Comparison of ENCODE assay signal across 8 mouse cellular contexts in the genomic region with DNA sequence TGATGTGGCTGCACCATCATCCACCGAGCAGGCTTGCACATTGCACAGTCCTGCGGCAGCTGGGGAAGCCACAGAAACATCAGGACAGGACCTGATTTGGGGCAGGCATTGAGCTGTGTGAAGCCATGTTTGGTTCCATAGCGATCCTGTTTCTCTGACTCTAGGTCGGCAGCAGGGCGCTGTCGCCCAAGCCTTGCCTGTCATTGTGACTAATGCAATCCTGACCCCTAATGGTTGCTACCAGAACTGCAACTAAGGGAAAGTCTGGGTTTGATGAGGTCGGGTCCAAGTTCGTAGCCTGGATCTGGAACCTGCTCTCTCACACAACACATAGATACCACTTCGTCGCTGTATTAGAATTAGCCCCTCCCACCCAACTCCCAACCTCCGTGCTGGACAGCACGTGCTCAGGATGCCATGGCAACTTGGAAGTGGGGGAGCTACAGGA. TPM values are rescaled to one million over a fixed set of nuclear protein-coding genes. Genes with fewer than 3 reads are reported as not detected.
A peak's percentile ranks its signal among the peaks of the same experiment; 100 is the strongest.
DNase-seq lines count a peak whose midpoint lies in the region; ATAC-seq and TF ChIP-seq lines count a peak whose summit lies in the region.

No protein-coding gene starts in this region.

- 6% methylated on average over 12 of the region's 12 CpGs for WGBS in embryonic facial prominence, embryonic 11.5 days
- WGBS in heart, adult 2 months, result 5% methylated on average over 12 of the region's 12 CpGs
- WGBS in limb, embryonic 10.5 days, result 9% methylated on average over 12 of the region's 12 CpGs
- WGBS in midbrain, embryonic 14.5 days, result 5% methylated on average over 12 of the region's 12 CpGs
- 4% methylated on average over 12 of the region's 12 CpGs for WGBS in spleen, adult 2 months

- peak; percentile 85 for TF ChIP-seq EP300 in heart, adult 2 months (IDR thresholded peaks at IDR 0.05; ENCODE audit: insufficient read depth, low read depth, low read length)

- peaks cover 4% of the 10 kb centered on the region; the same call in 1 of the 2 replicates for H3K27me3 ChIP-seq in embryonic facial prominence, embryonic 11.5 days (ENCODE audit: control insufficient read depth, insufficient read depth, low read length)
- no peaks in the 10 kb centered on the region for H3K27me3 ChIP-seq in heart, adult 2 months (ENCODE audit: control insufficient read depth, insufficient read depth, low read length)
- peaks cover 81% of the 10 kb centered on the region for H3K27me3 ChIP-seq in limb, embryonic 10.5 days (ENCODE audit: low read depth, poor library complexity, severe bottlenecking)
- no peaks in the 10 kb centered on the region for H3K27me3 ChIP-seq in midbrain, embryonic 14.5 days (ENCODE audit: control insufficient read depth, insufficient read depth, low read length)
- 0 out of 2 replicates have a peak, but pooled peaks cover 1% of the 10 kb centered on the region for H3K27me3 ChIP-seq in spleen, adult 2 months (ENCODE audit: control insufficient read depth, insufficient read depth, low read length)

- H3K4me2 ChIP-seq in embryonic facial prominence, embryonic 11.5 days (ENCODE audit: low read depth, low read length), result no peak overlapping the region
- no peak overlapping the region for H3K4me2 ChIP-seq in midbrain, embryonic 14.5 days (ENCODE audit: low read length)

- H3K79me2 ChIP-seq in heart, adult 2 months (replicated peaks; ENCODE audit: control insufficient read depth, insufficient read depth, low read length), result no peaks in the 10 kb centered on the region

- DNase-seq in 416B (ENCODE audit: low read depth), result peak; percentile 84
- DNase-seq in adrenal gland, postnatal 14 days, result peak; percentile 81
- peak; percentile 94 for DNase-seq in embryonic facial prominence, embryonic 11.5 days (ENCODE audit: low spot score)
- peak; percentile 64 to 73 for DNase-seq in heart, adult 2 months
- DNase-seq in kidney, adult 18-20 months, result peak; percentile 79
- DNase-seq in limb, embryonic 10.5 days (ENCODE audit: low spot score), result peak; percentile 77
- DNase-seq in midbrain, embryonic 14.5 days, result peak; percentile 92
- peak; percentile 55 for DNase-seq in spleen, adult 2 months (ENCODE audit: low read depth in 1 of 2, low spot score in 2 of 2)

- TF ChIP-seq POLR2A in heart, adult 2 months (IDR thresholded peaks at IDR 0.05; ENCODE audit: insufficient read depth, low read depth, low read length), result no peak
- no peak for TF ChIP-seq POLR2A in spleen, adult 2 months (IDR thresholded peaks at IDR 0.05; ENCODE audit: low read depth, low read length)

- no peak overlapping the region for H3K4me3 ChIP-seq in embryonic facial prominence, embryonic 11.5 days (ENCODE audit: low read depth, low read length)
- H3K4me3 ChIP-seq in heart, adult 2 months, result no peak overlapping the region
- H3K4me3 ChIP-seq in limb, embryonic 10.5 days, result no peak overlapping the region
- no peak overlapping the region for H3K4me3 ChIP-seq in midbrain, embryonic 14.5 days (replicated peaks; ENCODE audit: low read depth, low read length)
- no peak overlapping the region for H3K4me3 ChIP-seq in spleen, adult 2 months (ENCODE audit: extremely low read depth, insufficient read depth, insufficient read length)

- ATAC-seq in embryonic facial prominence, embryonic 11.5 days (replicated peaks; ENCODE audit: insufficient number of reproducible peaks, low FRiP score, low TSS enrichment, low read depth), result no peak
- no peak for ATAC-seq in midbrain, embryonic 14.5 days (ENCODE audit: low FRiP score, low TSS enrichment)

- no peak overlapping the region for H3K9ac ChIP-seq in embryonic facial prominence, embryonic 11.5 days (replicated peaks; ENCODE audit: low read length)
- H3K9ac ChIP-seq in heart, adult 2 months (ENCODE audit: low read depth, low read length), result no peak overlapping the region
- no peak overlapping the region for H3K9ac ChIP-seq in midbrain, embryonic 14.5 days (replicated peaks; ENCODE audit: low read length)

- no peaks in the 10 kb centered on the region for H3K4me1 ChIP-seq in embryonic facial prominence, embryonic 11.5 days (ENCODE audit: control insufficient read depth, insufficient read depth, low read length)
- H3K4me1 ChIP-seq in heart, adult 2 months (ENCODE audit: control insufficient read depth, insufficient read depth, low read length), result peaks cover 1% of the 10 kb centered on the region; the same call in 1 of the 2 replicates
- peaks cover 19% of the 10 kb centered on the region for H3K4me1 ChIP-seq in limb, embryonic 10.5 days
- H3K4me1 ChIP-seq in midbrain, embryonic 14.5 days (ENCODE audit: control insufficient read depth, insufficient read depth, low read length), result no peaks in the 10 kb centered on the region
- no peaks in the 10 kb centered on the region for H3K4me1 ChIP-seq in spleen, adult 2 months (ENCODE audit: control insufficient read depth, insufficient read depth, insufficient read length)

- H3K36me3 ChIP-seq in embryonic facial prominence, embryonic 11.5 days (replicated peaks; ENCODE audit: control insufficient read depth, insufficient read depth, low read depth, low read length), result no peaks in the 10 kb centered on the region
- no peaks in the 10 kb centered on the region for H3K36me3 ChIP-seq in heart, adult 2 months (ENCODE audit: control insufficient read depth, insufficient read depth, low read length)
- H3K36me3 ChIP-seq in limb, embryonic 10.5 days, result no peaks in the 10 kb centered on the region
- no peaks in the 10 kb centered on the region for H3K36me3 ChIP-seq in midbrain, embryonic 14.5 days (ENCODE audit: control insufficient read depth, insufficient read depth, low read length)
- no peaks in the 10 kb centered on the region for H3K36me3 ChIP-seq in spleen, adult 2 months (ENCODE audit: control insufficient read depth, insufficient read depth, low read length)

- H3K27ac ChIP-seq in embryonic facial prominence, embryonic 11.5 days (replicated peaks; ENCODE audit: low read depth, low read length), result no peak overlapping the region
- H3K27ac ChIP-seq in heart, adult 2 months, result no peak overlapping the region
- no peak overlapping the region for H3K27ac ChIP-seq in limb, embryonic 10.5 days
- no peak overlapping the region for H3K27ac ChIP-seq in midbrain, embryonic 14.5 days (replicated peaks; ENCODE audit: low read depth, low read length)
- no peak overlapping the region for H3K27ac ChIP-seq in spleen, adult 2 months (ENCODE audit: insufficient read depth, low read length)

- intact Hi-C loops in heart, adult 2 months (cut with DNase I), result loop anchor here (1.0 to 5.0 kb wide), 3 partner anchors 21 to 59 kb away; a partner anchor contains a TSS

- peak; percentile 94 for TF ChIP-seq CTCF in heart, adult 2 months (IDR thresholded peaks at IDR 0.05)
- peak; percentile 78; the same call in 1 of the 2 replicates for TF ChIP-seq CTCF in spleen, adult 2 months (IDR thresholded peaks at IDR 0.05; ENCODE audit: extremely low read depth, insufficient read depth, insufficient read length, insufficient replicate concordance)

- H3K9me3 ChIP-seq in embryonic facial prominence, embryonic 11.5 days (replicated peaks; ENCODE audit: control insufficient read depth, low read length), result no peaks in the 10 kb centered on the region
- no peaks in the 10 kb centered on the region for H3K9me3 ChIP-seq in limb, embryonic 10.5 days (replicated peaks)
- no peaks in the 10 kb centered on the region for H3K9me3 ChIP-seq in midbrain, embryonic 14.5 days (ENCODE audit: control insufficient read depth, low read length)

RNA-seq across cellular contexts. Expression of a gene that starts 7.4 kb away (rescaled TPM):
- 29.1 and 36.7 TPM in 2 replicates for total RNA-seq in adrenal gland, postnatal 14 days (2021)
- 4.4 and 7.7 TPM in 2 replicates for polyA plus RNA-seq in embryonic facial prominence, embryonic 11.5 days (2014; fragmentation: Nextera tagmentation; extraction: Ambion mirVana)
- 10 to 100 TPM; 17.1 to 18.7 TPM for total RNA-seq in heart, adult 2 months (2021)
- polyA plus RNA-seq in heart, adult 2 months (2012; rRNA removed), result 42.5 and 45.0 TPM in 2 replicates
- 13.8 and 17.7 TPM in 2 replicates for polyA plus RNA-seq in limb, embryonic 10.5 days (2016; fragmentation: Nextera tagmentation; extraction: Ambion mirVana)
- polyA plus RNA-seq in midbrain, embryonic 14.5 days (2014; fragmentation: Nextera tagmentation; extraction: Ambion mirVana), result 2.2 and 6.9 TPM in 2 replicates
- 63.8 and 65.8 TPM in 2 replicates for polyA plus RNA-seq in spleen, adult 2 months (2012; rRNA removed)

RNA-seq across cellular contexts. Expression of a gene that starts 19.9 kb away (rescaled TPM):
- 0.70 and 2.2 TPM in 2 replicates for total RNA-seq in adrenal gland, postnatal 14 days (2021)
- polyA plus RNA-seq in embryonic facial prominence, embryonic 11.5 days (2014; fragmentation: Nextera tagmentation; extraction: Ambion mirVana), result 0.86 and 0.94 TPM in 2 replicates
- under 1 TPM in 1 of 2 experiments, not detected in 1; 0.05 TPM for total RNA-seq in heart, adult 2 months (2021)
- 0.04 TPM in 1 of 2 replicates, not detected in the other for polyA plus RNA-seq in heart, adult 2 months (2012; rRNA removed)
- 0.05 and 0.16 TPM in 2 replicates for polyA plus RNA-seq in limb, embryonic 10.5 days (2016; fragmentation: Nextera tagmentation; extraction: Ambion mirVana)
- 0.13 and 0.97 TPM in 2 replicates for polyA plus RNA-seq in midbrain, embryonic 14.5 days (2014; fragmentation: Nextera tagmentation; extraction: Ambion mirVana)
- polyA plus RNA-seq in spleen, adult 2 months (2012; rRNA removed), result 0.25 and 0.42 TPM in 2 replicates

RNA-seq across cellular contexts. Expression of a gene that starts 21.7 kb away (rescaled TPM):
- total RNA-seq in adrenal gland, postnatal 14 days (2021), result 4.3 and 14.4 TPM in 2 replicates
- 7.4 and 8.1 TPM in 2 replicates for polyA plus RNA-seq in embryonic facial prominence, embryonic 11.5 days (2014; fragmentation: Nextera tagmentation; extraction: Ambion mirVana)
- total RNA-seq in heart, adult 2 months (2021), result under 1 TPM; 0.14 to 0.16 TPM
- polyA plus RNA-seq in heart, adult 2 months (2012; rRNA removed), result 0.38 and 0.57 TPM in 2 replicates
- polyA plus RNA-seq in limb, embryonic 10.5 days (2016; fragmentation: Nextera tagmentation; extraction: Ambion mirVana), result 0.28 and 0.29 TPM in 2 replicates
- polyA plus RNA-seq in midbrain, embryonic 14.5 days (2014; fragmentation: Nextera tagmentation; extraction: Ambion mirVana), result 1.2 and 1.7 TPM in 2 replicates
- 0.09 and 0.14 TPM in 2 replicates for polyA plus RNA-seq in spleen, adult 2 months (2012; rRNA removed)

RNA-seq across cellular contexts. Expression of a gene that starts 29.9 kb away (rescaled TPM):
- total RNA-seq in adrenal gland, postnatal 14 days (2021), result 0.19 and 3.7 TPM in 2 replicates
- not detected in 2 replicates for polyA plus RNA-seq in embryonic facial prominence, embryonic 11.5 days (2014; fragmentation: Nextera tagmentation; extraction: Ambion mirVana)
- total RNA-seq in heart, adult 2 months (2021), result under 1 TPM; 0.05 to 0.27 TPM
- polyA plus RNA-seq in heart, adult 2 months (2012; rRNA removed), result 0.41 and 0.70 TPM in 2 replicates
- 0.13 TPM in 1 of 2 replicates, not detected in the other for polyA plus RNA-seq in limb, embryonic 10.5 days (2016; fragmentation: Nextera tagmentation; extraction: Ambion mirVana)
- 0.05 TPM in 1 of 2 replicates, not detected in the other for polyA plus RNA-seq in midbrain, embryonic 14.5 days (2014; fragmentation: Nextera tagmentation; extraction: Ambion mirVana)
- 27.4 and 29.1 TPM in 2 replicates for polyA plus RNA-seq in spleen, adult 2 months (2012; rRNA removed)
